Mouse (Mus musculus): Measurements from ENCODE around the gene Dlx2.

- no peak for TF ChIP-seq CTCF (IDR thresholded peaks at IDR 0.05; ENCODE audit: low read depth)
- no peak for TF ChIP-seq EP300 (IDR thresholded peaks at IDR 0.05; ENCODE audit: low read depth)
Observed at GRCm38 (mm10) chr2:71550330-71550729, 3.8 kb upstream of the Dlx2 start.
